Mouse (Mus musculus) layer of hippocampus, adult 11-12 months (tissue): ENCODE data around the gene Slc25a21.

Experiments
- DNase-seq: peaks from one replicate; pipeline ENCODE4 v3.0.0; 2022; ENCODE audit warnings: low spot score

The Slc25a21 gene

DNA sequence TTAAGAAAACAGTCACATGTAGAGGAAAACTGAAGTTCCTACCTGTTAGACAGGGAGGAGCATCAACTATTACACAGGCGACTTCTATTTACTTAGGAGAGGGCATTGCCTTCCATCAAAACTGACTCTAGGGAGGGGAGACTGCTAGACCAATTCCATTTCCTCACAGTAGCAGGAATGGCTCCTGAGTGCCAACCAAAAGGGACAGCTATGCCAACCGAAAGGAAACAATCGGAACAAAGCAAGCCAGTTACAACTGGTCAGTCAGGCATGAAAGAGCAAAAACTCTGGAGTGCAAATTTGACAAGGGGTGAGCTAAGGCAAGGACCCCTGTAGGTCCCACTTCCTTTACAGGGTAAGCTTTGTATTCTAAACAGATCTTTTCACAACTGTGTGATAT lies 319.5 kb downstream of the Slc25a21 start:
- no peak for DNase-seq

DNA sequence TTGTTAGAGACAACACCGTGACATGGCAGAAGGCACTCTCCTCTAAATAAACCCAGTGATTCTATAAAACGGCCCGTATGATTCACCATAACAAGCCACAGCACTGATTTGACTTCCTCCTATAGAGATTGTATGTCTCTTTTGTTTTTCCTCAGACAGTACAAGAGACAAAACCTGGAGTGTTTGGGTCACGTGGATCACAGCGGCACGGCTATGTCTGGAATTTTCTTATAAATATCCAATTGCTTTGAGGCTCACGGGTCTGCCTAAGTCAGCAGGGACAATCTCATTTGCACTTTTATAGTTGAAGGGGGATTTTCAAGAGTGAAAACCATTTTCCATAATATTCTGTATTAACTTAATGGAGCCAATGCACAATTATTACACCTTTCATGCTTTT lies 320.7 kb downstream of the Slc25a21 start:
- DNase-seq = no peak

DNA sequence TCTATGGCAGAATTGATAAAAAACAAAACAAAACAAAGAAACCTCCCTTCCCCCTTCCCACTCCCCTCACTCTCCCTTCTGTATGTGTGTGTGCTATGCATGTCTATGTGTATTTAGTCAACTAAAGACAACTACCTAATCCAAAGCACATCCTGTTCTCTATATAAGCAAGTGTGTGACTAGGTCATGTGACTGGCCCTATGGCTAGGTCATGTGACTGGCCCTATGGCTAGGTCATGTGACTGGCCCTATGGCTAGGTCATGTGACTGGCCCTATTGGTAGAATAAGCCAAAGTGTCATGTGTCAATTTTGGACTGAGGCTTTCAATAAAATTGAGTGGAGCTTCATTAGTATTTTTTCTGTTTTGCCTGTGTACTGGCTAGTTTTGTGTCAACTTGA lies 324.1 kb downstream of the Slc25a21 start:
- no peak for DNase-seq

DNA sequence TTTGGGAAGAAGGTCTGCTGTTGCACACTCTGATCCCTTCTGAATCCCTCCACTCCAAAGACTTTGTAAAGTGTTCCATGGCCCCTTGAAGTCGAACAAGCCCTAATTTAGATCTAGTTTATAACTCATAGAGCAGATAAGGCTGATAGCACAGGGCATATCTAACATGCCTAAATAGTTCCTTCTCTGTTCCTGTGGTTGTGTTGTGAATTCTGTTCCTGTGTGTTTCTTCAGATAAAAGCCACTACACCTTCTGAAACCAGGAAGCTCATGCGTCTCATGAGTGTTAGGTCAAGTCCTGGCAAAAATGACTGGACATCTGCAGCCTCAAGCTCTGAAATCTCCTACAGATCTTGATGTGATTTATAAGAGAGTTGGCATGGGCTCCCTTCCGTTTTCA lies 326.7 kb downstream of the Slc25a21 start:
- no peak for DNase-seq

DNA sequence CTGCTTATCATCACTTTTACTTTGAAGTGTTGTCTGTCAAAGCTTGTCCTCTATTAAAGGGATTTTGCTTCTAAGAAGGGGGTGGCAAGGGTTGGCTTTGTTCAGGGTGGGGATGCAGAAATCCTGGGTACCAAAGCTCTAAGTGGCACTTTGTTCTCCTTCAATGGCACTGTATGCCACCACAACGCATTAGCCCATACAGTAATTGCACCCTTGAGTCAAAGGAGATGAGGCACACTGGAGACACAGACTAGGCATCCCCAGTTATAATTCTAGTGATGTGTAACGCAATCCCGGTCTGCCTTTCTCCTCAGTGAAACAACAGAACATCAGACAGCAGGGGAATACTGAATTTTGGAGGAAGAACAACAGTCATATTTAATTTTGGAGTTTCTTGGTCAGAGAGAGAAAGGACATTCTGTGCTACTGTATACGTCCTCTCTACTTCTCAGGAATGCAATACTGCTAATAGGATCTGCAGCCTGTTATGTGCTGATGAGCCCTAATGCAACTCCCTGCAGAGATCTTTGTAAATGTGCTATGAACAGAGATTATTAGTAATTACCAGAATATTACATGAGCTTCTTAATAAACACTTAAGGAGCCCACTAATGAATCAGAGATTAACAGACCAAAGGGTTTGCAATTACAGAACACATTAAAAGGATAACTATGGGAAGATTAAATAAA lies 333.3 kb downstream of the Slc25a21 start:
- DNase-seq = no peak

DNA sequence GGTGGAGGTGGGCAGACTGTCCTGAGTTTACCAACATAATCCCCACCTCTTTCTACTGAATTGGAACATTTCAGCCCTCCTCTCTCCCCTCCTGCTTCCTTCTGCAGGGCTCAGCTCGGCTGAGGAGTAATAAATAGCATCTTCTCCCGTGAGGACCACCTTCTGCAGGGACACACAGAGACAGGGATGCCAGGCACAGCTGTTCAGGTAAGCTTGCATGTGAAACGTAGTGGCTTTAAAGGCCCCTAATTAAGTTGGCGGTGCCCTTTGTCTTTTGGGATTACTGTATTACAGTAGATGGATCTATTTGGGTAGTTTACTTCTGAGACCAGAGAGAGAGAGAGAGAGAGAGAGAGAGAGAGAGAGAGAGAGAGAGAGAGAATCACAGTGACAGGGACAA lies 344.6 kb downstream of the Slc25a21 start:
- no peak for DNase-seq

DNA sequence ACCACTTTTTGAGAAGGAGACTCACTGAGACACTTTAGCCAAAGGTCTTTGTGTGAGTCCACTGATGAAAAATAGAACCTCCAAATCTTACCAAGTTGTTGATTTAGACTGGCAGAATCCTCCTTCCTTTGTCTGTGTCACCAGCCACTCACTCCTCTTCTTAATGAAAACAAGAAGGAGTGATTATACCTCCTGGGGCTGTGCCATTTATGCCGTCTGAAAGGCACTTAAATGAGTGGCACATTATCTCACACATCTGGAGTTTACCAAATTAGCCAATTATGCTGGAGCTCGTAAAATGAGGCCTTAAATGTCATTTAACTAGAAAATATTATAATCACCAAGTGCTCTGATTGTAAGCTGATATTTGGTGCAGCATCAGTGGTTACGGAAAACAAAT lies 345.8 kb downstream of the Slc25a21 start:
- no peak for DNase-seq

DNA sequence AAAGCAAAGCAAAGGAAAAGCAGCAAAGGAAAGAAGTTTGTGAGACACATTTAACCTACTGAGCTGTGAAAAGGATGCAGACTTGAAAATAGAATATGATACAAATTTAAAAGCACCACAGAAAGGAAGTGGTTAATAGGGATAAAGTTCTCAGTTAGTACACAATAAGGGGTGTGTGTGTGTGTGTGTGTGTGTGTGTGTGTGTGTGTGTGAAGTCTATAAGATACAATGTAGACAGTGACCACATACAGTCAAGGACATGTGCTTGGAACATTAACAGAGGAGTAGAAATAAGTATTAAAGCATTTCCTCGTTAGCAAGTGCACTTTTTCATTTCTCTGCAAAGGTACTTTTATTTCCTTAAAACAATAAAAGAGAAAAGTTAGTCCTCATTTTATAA lies 367.3 kb downstream of the Slc25a21 start:
- DNase-seq = no peak

DNA sequence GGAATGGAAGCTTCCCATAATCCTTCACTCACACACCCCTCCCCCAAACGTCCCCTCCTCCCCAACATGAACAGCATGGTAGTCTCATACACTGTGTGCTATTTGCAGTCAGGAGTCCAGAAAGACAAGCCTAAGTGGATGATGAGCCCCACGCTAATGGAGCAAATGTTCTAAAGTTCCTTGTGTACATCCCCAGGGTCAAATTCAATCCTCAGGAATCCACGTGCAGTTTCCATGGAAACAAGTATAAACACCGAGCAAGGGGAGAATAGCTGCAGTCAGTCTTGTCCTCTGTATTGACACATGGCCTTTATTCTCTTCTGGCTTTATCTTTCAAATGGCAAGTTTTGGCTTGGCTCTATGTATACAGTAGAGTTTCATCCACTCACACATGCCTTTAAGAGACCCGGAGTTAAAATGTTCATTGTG lies 367.8 kb downstream of the Slc25a21 start:
- DNase-seq = no peak

DNA sequence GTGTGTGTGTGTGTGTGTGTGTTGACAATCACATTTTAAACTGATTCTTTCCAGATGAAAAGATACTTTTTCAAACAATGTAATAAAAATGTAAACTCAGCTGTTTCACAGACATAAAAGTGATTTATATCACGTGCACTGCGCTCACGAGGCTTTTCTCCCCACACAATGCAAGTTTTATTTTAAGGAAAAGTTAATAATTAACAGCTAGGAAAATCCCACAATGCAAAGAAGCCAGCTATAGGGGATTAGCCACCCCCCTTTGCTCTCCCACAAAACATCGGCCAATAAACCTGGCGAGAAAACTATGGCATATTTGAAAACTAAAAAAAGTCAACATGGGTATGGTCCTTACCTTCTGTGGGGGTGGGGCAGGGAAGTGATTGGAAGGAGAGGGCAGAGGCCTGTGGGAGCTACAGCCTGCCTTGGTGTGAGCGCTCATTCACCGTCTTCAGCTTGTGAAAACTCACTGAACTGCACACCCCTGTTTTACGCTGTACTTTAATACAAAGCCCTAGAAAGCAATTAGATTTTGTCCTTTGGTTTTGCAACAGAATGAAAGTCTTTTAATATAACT lies 369.4 kb downstream of the Slc25a21 start:
- no peak for DNase-seq

DNA sequence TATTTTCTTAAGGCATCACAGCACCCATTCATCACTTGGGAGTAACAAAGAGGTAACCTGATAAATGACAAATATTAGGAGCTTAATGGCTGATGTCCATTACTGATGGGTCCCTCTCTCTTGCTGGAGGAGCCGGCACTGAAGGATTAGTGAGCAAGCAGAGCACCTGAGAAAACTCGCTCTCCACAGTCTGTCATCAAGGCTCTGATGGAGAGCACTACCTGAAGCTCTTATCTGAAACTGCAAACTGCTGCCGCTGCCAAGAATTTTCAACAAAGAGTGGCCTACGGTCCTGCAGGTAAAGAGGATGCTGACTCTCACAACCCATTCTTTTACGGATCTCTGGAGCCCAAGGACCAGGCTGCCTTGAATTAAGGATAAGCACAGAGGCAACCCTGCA lies 372.6 kb downstream of the Slc25a21 start:
- no peak for DNase-seq

DNA sequence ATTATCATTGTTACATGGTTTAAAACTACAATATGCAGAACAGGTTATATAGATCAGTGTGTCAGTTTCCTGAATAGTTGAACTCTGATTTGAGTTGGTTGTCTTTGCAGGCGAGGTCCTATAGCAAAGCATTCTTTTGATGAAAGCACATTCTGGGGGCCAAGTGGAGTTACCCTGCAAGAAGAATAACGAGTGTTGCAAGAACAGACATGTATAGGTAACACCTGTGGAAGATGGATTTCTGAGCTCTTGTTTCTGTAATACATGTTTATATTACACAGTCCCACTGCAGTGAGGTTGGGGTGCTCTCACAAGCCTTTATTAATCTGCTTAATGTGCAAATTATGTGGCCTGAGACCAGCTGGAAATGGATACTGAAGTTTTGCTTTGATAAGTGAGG lies 375.1 kb downstream of the Slc25a21 start:
- no peak for DNase-seq

DNA sequence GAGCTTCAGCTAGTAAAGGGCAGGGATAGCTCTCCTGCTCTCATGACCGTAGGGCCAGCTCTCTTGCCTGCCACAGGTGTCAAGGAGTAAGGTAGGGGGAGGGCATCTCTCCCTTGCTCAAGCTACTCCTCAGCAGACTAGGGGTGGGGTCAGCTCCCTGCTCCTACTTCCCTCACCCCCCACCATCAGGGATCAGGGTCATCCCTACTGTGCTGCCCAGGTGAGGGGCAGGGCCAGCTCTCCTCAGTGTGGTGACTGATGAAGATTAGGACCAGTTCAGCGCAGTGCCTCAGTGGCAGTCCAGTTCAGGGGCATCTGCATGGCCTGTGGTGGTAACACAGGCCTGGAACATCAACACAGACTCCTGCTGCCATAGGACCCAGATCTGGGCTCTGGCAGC lies 376.7 kb downstream of the Slc25a21 start:
- DNase-seq = no peak

DNA sequence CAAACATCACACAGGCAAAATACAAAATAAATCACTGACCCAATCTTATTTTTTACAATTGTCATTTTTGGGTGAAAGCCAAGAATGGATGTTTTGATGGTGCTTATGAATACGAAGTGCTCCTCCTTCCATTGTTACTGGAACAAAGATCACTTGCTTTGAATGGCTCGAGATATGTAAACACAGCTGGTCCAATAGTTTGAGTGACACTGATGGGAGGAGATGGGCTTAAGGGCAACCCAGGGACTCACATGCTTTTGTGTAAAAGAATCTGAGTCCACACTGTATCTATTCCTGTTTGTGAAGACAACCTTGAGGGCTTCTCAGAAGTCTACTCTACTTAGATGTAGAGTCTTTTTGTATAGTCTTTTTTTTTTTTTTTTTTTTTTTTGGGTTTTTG lies 389.8 kb downstream of the Slc25a21 start:
- DNase-seq = no peak

DNA sequence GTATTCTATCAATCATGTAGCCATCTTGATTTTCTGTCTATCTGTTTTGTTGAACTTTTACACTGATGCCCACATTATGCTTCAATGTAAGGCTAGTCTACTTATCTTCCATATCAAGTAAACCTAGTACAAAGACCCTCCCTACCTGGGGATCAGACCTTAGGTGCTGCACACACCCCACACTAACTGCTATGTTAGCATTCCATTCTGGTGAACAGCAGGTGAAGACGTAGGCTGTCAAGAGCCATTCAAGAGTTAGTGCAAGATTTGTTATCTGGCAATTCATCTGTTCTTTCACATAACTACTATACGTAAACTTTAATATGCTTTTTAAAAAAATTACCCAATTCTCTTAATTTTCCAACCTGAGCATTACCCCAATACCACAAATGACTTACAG lies 390.2 kb downstream of the Slc25a21 start:
- no peak for DNase-seq

DNA sequence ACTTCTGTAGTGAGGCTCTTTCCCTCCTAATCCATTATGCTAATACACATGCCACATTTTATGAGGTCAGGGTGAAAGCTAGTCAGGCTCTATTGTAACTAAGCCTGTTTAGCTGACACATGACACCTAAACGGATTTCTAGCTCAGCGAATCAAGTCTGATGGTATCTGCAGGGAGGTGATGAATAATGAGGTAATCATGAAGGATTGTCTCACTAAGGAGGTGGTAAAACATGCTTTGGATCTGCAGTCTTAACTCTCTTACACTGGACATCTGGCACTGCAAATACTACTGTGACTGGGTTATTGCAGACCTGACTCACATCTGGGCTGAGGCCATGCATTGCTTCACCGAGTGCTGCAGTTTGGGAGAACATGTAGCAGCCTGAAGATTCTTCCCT lies 392.8 kb downstream of the Slc25a21 start:
- DNase-seq = no peak

DNA sequence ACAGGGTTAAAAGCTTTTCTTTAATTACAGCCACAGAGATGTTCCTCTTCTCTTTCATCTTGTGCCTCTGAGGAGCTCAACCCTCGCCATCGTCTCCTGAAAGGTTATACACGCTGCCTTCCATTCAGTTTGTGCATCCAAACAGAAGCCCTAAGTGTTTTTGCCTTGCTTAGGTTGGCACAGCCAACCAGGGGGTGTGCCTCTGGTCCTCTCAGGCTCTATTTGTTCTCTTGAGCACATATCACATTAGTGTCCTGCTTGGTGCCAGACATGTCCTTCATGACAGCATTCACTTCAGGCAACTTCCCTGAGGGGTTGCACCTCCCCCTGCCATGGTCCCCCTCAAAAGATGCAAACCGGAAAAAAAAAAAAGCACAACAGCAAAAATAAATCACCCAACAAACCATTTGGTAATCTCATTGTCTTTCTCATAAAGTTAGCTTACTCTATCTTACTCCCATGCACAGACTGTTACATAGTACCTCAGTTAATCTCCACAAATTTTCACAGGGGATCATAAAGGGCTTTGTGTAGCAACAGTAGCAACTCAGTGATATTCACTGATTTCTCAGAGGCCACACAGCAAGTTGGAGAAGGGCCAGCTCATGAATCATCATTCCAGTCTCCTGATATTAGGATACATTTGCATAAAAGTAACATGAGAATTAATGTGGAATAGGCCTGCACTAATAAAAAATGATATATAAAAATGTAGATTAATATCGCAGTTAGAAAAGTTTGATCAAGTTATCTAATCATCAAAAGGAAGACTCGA lies 398.4 kb downstream of the Slc25a21 start:
- no peak for DNase-seq

DNA sequence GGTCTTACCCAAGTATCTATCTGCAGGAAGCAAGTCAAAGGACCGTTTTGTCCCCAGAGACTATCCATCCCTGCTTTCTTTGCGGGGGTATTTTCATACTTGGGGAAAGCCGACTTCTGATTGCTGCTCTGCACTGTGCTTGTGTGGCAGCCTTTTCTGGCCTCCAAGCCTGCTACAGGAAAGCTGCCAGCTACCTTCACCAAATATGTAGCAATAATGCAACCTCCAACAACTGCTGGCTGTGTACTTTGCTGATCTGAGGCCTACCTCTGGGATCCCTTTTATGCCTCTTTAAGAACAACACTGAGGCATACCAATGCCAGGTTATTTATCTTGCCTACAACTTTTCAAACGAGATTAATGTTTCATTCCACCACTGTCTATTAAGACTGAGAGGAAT lies 408.0 kb downstream of the Slc25a21 start:
- DNase-seq = no peak

DNA sequence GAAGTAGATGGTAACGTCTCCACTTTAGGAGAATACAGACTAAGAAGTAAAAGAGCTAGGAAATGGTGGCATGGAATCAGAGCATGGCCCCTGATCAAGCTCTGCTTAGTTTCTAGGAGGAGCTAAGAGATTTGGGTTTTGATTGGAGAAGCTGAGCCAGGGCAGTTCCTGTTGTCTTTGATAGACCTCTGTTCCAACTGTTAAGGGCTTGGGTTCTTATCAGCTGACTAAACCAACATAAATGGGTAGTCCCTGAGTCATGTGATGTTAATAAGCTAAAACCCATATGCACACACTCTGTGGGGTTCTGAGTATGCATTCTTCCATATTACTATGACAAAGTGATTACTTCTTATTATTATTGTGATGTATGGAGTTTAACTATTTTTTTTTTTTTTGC lies 412.0 kb downstream of the Slc25a21 start:
- no peak for DNase-seq

DNA sequence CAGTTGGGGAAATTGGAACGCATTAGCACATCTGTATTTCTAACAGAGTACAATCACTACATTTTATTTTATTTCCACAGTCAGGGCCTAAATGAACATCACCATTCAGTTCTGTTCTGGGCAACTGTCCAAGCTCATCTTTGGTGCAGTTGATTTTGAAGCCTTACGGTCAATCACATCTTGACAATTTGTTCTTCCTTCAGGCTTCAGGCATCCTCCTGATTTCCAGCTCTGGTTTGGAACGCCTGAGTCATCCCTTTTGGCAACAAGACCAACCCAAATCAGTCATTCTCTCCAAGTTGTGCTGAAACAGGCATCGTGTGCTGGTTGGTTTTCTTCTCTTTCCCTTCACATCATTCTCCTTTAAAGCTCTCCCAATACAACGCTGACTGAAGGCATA lies 416.1 kb downstream of the Slc25a21 start:
- DNase-seq = peak; percentile 21

DNA sequence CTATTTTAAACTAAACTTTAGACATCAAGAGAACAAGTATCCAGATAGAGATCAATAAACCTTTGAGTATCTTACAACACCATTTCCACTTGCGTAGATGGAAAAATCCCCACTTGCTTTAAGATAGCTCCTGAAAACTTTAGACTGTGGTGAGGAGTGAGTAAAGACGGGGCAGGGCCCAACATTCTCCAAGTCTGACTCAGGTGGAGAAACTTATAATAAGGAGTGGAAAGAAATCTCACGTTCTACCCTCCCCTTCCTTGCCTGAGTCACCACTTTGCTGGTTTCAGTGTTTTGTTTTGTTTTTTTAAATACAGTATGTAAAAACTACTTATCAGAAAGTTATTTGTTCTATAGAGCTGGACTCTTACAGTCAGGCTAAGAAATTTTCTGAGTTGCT lies 417.7 kb downstream of the Slc25a21 start:
- no peak for DNase-seq

DNA sequence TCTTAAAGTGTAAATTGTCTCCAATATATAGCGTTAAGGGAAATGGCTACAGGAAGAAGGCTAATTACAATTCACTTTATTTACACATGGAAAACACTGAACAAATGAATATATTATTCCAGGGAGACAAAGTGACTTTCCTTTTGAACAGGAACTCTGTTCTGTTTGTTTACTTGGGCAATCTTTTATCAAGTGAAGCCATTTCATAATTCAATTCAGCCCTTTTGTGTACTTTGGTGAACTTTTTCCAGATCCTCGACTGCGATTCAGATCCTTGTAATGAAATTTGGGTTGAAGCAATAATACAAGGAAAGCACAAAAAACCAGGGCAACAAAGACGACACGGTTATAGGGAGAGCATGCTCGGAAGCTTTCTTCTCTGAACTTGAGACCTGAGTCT lies 423.3 kb downstream of the Slc25a21 start:
- no peak for DNase-seq

DNA sequence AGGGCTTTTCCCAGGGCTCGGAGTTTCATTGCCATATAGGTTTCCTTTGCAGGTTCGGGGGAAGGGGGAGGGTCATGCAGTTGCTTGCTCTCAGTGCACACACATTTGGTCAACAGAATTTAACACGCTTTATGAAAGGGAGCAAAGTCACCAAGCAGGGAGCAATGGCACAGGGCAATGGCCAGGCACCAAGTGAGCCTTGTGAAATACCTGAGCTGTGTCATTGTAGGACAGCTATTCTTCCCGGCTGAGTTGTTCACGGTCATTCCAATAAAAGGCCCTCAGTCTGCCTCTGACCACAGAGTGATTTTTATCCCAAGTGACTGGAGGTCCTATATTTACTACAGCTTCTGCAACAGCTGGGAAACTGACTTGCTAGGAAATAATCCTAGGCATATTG lies 427.9 kb downstream of the Slc25a21 start:
- DNase-seq = no peak

DNA sequence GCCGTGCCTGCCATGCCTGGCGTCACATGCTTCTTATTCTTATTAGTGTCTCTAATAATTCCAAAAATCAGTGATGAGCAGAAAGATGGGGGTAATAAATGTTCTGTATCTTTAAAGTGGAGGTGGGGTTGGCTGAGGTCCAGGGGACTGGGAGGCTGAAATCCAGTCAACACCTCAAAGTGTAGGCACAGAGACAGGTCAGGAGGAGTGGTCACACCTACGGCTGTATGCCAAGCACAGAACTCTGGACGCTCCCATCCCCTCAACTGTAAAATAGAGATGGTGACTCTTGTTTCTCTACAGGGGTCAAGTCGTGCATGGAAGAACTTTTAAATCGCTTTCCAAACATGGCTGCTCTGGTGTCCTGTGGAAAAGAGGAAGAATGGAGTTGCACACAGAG lies 429.8 kb downstream of the Slc25a21 start:
- no peak for DNase-seq
